Mouse (Mus musculus) liver, postnatal 0 days (tissue): ENCODE results near the gene Usp5.

ENCODE experiments used
- CTCF ChIP-seq: sonication (generic); IDR thresholded peaks from 2 replicates; pipeline ENCODE4 v1.5.1; 2016; ENCODE audit warnings: antibody characterized with exemption, low read depth
- EP300 ChIP-seq: IDR thresholded peaks from 2 replicates; pipeline ENCODE4 v1.6.1; 2016; ENCODE audit warnings: antibody characterized with exemption, low read depth, mild to moderate bottlenecking

DNA sequence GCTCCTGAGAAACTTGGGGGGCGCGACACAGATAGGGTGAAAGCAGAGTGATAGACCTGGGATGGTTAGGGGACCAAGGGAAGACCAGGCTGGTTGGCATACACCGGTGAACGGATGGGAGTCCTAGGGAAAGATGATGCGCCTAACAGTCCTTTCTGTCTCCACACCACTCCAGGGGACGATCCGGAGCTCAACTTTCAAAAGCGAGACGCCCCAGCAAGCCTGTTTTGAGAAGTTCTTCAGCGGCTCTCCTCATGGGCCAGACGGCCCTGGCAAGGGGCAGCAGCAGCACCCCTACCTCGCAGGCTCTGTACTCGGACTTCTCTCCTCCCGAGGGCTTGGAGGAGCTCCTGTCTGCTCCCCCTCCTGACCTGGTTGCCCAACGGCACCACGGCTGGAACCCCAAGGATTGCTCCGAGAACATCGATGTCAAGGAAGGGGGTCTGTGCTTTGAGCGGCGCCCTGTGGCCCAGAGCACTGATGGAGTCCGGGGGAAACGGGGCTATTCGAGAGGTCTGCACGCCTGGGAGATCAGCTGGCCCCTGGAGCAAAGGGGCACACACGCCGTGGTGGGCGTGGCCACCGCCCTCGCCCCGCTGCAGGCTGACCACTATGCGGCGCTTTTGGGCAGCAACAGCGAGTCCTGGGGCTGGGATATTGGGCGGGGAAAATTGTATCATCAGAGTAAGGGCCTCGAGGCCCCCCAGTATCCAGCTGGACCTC, 20.1 kb downstream of the Usp5 start:
- peak; percentile 94 for TF ChIP-seq CTCF
- no peak for TF ChIP-seq EP300
